Mouse (Mus musculus): Measurements from ENCODE around the gene Ubac2.

Gene Ubac2

DNA sequence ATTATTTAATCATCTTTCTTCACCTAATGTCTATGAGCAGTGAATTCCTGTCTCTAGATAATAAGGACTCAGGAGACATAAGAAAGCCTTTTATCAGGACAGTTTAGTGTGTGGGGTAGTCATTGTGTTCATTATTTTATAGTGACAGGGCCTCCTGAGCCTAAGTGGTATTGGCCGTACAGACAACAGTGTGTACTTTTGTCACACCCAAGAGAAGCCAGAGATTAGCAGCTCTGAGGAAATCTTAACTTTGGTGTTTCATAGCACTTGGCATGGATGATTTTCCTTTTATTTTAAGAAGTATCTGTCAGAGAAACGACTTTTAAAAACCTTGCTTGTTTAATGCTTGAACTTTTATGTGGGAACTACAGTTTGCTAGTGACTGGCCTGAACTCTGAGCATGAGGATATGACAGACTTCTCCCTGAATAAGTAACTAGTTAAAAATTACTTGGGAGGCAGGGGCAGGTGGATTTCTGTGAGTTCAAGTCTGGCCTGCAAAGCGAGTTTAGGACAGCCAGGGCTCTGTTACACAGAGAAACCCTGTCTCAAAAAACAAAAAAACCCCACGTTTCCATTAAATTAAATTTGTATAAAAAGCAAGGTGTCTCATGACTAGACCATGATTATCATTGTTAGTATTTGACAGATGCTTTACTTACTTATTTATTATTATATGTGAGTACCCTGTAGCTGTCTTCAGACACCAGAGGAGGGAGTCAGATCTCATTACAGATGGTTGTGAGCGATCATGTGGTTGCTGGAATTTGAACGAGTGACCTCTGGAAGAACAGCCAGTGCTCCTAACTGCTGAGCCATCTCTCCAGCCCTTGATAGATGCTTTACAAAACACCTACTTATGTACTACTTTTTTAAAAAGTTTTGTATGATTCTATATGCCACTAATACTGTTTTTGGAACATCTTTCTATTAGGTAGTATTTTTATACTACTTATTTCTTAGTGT, 18.0 kb downstream of the Ubac2 start:
- no peak for DNase-seq

DNA sequence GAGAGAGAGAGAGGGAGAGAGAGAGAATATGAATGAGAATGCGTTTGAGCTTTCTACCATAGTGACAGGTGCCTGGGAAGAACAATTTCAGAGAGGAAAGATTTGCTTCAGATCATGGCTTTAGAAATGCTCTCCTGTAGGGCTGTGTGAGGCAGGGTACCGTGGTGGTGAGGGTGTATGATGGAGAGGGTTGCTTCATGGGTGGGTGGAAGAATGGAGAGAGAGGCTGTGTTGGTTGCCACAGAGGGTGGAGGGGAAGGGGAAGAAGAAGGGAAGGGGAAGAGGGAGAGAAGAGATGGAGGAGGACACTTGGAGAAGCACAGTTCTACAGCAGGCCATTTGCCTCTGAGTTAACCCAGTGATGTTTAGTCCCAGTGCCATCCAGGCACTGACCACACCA, 19.4 kb downstream of the Ubac2 start:
- no peak for DNase-seq

DNA sequence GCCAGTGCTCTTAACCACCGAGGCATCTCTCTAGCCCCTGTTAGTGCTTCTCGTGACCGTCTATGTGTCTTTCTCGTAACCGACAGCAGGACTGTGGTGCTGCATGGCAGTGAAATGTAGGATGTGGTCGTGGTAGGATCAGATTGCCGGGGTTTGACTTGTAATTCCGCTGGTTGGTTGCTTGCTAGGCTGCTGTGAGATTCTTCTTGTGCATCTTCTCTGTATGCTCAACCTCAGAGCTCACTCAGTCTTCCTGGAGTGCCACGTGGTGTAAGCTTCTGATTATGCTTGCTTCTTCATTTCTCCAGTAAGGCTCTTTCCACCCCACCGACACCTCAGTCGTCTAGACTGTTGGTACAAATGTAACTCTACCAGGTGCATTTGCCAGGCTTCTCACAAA, 20.1 kb downstream of the Ubac2 start:
- no peak for DNase-seq

DNA sequence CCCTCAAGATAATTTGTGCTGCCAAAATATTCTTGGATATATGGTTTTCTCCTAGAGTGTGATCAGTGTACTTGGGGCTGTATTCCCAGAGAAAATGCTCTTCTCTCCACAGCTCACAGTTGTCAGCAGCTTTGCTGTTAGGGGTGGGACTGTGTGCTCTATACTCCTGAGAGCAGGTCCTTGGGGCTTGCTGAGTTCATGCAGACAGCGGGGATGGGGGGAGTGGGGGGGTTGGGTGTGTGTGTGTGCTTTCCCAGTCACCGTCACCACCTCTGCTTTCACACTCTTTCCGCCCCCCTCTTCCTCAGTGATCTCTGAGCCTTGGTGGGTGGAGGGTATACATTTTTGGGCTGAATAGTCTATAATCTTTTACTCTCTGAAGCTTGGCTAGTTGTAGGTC, 20.7 kb downstream of the Ubac2 start:
- DNase-seq: no peak

DNA sequence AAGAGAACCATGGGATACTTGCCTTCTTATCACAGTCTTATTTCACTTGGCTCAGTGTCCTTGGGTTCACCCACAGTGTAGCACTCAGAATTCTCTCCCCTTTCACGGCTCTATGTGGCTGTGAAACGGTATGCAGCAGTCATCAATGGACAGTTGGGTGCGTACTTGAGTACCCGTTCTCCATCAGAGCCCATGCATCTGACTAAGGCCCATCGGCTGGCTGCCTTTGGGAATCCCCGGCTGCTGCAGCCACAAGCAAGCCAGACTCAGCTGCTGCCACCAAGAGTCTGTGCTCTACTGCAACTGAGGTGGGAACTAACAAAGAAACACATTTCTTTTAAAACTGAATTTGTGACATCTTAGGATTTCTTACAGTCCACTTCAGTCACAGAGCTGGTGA, 23.1 kb downstream of the Ubac2 start:
- DNase-seq: no peak

DNA sequence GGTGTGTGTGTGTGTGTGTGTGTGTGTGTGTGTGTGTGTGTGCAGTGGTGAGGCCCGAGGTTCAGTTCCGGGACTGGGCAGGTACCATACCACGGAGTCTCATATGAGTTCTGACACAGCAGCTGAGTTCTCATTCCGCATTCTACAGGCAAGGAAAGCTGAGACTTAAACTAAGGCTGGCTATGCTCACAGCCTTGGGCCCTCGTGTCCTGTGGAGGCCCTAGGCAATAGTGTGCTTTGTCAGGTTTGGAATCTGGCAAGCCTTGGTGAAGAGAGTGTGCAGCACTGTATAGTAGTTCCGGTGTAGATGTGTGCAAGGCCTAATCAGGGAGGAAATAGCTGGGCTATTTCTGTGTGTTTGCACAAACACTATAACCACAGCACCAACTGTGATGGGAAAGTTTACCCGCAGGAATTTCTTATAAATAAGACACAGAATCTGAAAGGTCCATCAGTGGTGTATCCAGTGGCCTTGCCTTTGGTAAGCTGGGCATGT, 25.0 kb downstream of the Ubac2 start:
- no peak for DNase-seq

DNA sequence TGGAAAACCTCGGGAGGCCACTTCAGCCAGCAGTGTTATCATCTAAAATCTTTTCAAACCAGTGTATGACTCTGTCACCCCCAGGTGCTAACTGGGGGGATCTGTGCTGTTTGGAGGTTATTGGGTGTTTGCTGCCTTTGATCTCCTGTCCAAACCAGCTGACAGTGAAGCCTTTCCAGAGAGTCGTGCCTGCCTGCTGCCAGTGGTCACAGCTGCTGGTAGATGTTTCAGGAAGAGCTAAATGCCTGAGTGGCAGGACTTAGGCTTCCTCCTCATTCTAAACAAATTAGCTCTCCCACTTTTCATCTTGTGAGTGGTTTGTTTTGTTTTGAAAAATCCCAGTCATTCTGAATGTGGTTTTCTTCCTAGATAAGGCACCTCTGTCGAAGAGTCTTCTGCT, 26.3 kb downstream of the Ubac2 start:
- DNase-seq: no peak

DNA sequence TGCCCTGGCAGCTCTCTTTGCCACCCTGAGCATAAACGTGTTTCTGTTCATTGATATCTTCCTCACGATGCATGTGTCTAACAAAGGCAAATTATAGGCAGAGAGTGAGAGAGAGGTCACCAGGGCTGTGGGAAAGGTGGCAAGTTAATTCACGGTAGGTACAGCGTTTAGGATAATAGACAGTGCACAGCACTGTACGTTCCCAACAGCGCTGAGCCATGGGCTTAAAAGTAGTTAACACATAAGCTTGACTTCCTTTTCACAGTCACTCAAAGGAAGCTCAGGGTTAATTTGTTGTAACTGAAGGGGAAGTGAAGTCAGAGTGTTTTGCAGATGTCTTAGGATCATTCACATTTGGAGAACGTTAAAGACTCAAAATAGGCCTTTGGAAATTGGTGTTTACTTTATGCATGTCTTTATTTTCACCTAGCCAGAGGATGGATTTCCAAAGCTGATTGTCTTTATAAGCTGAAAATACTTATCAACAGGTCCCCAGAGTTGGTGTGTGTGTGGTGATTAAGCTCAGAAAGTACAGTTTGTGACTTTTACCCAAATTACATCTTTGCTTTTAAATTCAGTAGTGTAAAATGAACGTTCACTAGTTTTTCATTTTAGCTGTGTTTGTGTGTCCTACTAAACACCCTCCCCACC, 28.0 kb downstream of the Ubac2 start:
- DNase-seq: no peak

DNA sequence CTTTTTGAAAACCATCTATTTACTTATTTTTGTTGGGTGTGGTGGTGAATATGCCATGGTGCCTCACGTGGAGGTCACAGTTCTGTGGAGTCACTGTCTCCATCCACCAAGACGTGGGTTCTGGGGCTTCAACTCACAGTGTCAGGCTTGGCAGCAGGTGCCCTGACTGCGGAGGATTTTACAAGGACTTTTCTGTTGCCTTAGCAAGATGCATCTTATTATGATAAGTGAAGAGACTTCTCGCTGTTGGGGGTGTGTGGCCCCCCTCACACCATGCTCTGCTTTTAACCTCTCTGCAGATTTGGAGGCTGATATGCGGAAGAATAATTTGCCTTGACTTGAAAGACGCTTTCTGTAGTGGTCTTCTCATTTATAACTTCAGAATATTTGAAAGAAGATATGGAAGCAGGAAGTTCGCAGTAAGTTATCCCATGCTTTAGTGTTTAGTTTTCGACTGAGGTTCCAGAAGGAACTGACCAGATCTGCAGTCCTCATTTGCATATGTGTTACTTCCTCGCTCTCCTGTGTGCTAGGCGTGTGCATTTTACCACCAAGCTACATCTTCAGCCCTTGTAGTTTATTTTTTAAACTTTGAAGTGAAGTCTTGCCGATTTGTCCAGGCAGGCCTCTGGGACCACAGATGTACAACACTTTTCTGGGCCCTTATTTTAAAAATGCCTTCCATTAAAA, 28.7 kb downstream of the Ubac2 start:
- DNase-seq: no peak

DNA sequence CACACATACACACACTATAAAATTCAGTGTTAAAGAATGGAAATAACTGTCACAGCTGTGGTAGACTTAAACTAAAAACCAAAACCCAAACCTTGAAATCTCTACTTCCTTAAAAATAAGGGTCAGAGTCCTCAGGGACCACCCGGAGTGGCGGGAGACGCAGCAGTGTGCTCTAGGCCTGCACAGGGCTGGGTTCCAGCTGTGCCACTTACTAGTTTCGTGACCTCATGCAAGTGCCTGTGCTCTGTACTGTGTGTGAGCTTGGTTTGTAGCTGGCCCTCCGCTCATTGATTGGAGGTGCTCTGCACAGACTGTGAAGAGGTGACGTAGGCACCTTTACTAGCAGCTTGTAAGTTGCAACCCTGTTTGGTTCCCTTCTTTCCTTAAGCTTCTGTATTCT, 31.4 kb downstream of the Ubac2 start:
- DNase-seq: no peak

DNA sequence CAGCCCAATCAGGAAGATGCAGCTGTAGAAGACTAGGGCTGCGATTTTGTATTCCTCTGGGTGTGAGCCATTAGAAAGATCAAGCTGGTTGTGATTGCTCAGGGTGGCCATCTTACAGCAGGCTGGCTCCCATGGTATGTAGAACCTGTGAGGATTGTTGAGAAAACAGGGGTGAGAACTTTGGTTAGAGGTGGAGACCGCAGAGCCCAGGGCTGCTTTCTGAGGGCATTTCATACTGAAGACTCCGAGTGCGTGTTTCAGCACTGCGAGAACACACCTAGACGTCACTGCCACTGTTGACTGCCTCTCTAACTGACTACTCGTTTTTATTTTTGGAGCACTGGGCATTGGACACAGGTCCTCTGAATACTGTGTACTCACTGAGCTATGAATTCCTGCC, 34.1 kb downstream of the Ubac2 start:
- no peak for DNase-seq

DNA sequence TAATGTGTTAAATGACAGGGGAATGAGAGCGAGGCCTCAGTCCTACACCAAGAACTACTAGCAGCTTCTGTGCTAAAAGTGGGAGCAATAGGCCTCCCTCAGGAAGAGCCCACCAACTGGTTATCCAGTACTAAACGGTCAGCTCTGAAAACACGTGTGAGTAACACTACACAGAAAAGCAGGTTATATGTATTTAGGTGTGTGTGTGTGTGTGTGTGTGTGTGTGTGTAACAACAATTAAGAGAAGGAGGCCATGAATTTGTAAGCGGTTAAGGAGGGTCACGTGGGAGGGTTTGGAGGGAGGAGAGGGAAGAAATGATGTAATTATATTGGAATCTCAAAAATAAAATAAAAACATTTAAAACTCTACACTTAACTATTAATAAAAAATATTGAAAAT, 36.7 kb downstream of the Ubac2 start:
- DNase-seq: no peak

DNA sequence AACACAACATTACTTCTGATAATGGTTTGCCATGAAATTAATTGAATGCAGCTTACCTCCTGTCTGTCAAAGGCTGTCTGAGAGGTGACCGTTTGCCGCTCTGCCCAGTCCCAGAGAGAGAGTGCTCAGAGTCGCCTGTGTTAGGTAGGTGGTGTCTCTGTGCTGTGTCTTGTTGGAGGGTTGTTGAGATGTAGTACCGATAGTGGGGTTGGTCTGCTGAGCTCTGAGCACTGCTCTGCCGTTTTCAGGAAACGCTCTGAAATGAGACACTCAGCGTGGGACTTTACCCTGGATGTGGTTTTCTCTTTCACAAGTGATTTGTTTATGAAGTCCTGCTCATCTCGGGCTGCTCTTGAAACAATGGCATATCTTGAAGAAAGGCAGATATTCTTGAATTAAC, 37.2 kb downstream of the Ubac2 start, which contains the start of gene Gpr18:
Gpr18 (minus strand) TSS at position 161 of the 400 bp plus-strand sequence.
- DNase-seq: no peak

DNA sequence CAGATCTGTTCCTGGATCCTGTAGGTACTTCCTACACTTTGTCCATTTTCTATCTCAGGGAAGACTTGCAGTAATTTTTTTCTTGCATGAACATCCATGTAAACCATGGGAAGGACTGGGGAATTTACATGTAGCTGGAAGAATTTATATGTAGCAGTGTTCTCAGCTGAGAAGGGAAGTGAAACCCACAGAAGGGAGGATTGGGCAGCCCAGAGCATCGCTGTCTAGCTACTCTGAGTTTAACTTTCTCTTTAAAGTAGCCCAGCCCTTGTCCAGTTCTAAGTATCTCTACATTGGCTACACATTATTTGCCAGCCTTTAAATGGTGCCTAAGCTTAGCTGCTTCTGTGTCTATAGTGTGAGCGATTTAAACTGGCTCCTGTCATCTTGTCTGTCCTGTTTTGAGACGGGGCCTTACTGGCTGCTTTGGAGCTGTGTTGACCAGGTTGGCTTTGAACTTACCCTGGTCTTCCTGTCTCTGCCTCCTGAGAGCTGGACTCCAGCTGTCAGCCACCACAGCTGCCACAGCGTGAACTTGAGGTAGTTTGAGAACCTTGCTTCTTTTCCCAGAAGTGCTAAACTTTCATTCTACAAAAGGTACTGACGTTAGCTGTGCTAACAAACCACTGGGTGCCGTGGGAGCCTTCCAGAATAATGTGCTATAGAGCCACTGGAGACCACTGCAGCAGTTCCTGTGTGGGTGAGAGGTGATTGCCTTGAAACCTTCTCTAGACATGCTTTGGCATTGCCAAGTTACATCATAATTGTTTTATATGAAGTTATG, 38.1 kb downstream of the Ubac2 start:
- no peak for DNase-seq

DNA sequence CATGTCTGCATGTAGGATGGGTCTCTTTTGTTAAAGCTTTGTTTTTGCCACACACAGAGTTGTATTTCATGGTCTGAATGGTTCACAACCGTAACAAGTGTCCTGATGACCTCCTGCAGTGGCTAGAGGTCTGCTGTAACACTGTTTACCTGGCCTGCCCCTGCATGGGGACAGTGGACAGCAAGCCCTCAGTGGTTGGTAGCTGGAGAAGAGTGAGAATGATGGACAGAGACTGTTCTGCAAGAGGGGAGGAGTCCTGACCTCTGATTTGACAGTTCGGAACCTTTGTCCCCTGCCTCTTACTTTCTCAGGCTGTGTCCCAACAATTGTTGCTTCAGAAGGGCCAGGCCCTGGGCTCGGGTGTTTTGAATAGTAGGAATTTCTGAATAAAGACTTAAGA, 39.8 kb downstream of the Ubac2 start:
- peak; percentile 25 for DNase-seq

DNA sequence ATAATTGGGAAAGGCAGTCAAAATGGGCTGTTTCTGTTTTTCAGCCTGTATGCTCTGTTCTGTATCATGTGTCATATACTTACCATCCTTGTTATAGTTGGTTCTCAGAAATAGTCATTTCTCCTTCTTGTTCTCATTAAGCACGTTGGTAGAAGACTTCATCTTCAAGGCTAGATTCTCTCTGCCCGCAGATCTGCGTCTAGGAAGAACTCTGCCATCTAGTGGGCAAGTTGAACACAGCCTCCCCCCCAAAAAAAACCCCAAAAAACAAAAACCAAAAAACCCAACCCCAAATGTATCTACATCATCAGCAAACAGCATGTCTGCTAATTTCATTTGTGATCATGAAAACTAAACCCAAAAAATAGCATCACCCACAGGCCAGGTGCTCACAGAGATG, 41.3 kb downstream of the Ubac2 start:
- DNase-seq: no peak

DNA sequence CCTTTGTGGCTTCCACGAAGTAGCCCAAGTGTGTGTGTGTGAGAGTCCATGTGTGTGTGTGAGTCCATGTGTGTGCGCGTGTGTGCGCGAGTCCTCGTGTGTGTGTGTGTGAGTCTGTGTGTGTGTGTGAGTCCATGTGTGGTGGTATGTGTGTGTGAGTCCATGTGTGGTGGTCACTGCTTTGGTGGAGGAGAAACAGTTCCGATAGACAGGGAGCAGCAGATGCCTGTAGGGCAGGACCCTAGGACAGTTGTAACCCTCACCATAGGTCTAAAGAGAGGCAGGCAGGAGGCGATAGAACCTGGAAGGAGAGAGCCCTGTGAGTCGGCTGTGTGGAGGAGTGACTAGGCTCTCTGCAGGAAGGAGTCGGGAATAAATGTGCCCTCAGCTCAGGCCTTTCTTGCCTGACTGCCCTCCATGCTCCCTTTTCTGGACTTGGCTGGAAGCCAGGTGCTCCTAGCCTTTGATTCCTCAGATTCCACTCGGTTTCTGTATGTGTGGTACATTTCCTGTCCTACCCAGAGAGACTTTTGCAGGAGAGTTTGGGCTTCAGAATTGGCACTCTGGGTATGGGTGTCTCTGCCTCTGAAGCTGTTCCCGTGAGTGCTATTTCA, 42.2 kb downstream of the Ubac2 start:
- DNase-seq: no peak

DNA sequence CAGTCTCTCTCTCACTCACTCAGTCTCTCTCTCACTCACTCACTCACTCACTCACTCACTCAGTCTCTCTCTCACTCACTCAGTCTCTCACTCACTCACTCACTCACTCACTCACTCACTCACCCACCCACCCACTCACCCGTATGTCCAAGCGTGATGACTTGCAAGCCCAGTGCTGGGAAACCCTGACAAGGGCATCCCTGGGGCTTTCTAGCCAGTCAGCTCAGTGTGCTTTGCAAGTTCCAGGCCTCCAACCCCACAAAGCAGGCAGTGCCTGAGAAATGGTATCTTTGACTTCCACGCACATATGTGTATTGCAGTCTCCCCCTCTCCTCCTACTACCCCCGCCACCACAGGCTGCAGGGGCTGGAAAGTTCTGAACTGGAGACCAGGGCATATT, 43.6 kb downstream of the Ubac2 start:
- DNase-seq: no peak

DNA sequence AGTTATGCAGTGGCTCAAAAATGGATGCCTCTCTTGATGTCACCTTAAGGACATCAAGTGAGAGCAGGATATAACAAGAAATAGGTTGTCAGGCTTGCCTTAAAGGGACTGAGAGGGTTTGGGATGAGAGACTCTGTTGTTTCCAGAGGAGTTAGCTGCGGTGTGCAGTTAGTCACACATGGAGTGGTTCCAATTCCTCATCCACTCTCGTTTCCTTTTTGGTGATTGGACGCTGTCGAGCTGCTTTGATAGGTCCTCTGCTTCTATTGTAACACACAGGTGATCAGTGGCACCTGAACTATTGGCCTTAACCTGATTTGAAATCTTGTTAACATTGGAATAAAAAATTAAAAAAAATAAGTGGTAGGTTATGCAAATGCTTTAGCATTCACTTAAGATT, 44.3 kb downstream of the Ubac2 start:
- no peak for DNase-seq

DNA sequence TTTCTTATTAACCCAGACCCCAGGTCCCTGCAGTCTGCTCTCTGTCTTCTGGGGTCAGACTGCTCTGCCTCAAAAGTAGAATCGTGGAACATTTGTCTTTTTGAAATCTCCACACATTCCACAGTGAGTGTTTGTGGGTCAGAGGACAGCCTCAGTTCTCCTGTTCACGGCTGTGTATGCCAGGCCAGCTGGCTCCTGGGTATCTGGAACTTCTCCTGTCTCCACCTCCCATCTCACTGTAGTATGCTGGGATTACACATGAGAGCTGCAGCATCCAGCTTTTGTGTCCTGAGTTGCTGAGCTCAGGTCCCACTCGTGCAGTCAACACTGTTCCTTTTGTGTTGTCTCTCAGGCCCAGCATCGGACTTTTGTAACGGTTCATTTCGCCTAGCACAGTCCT, 46.5 kb downstream of the Ubac2 start:
- DNase-seq: no peak

DNA sequence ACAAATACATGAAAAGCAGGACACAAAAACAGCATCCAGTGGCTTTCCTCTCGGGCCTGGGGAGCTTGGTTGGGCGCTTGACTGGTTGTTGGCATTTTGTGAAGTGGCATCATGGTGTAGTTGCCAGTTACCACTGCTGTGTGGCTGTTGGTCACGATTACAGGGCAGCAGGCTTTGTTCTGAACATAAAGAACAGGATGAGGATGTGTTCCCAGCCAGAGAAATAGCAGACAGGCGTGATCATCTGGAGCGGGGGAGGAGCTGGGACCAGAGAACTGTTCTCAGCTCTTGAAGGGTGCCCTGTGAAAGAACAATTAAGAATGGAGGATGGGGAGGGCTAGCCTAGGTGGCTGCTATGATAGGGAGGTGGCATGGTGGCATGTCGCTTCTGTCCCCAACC, 48.5 kb downstream of the Ubac2 start:
- no peak for DNase-seq

DNA sequence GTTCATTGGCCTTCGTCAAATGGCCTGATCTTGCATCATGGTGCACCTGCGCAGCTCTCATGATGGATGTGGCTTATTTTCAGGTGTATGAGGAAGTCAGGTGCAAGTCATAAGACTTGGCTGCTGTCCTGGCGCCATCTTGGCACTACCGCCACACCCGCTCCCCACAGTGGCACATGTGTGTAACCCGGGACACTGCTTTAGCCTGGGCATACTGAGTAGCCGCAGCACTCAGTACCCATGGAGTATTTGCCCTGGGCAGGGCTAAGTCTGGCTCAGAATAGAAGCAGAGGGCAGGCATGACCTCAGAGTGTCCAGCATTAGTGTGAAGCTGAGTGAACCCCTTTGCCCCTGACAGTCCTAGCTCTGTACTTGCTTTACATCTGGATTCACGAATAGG, 49.0 kb downstream of the Ubac2 start:
- no peak for DNase-seq
